Mouse (Mus musculus): ENCODE results near the gene Slc7a14. TPM values are rescaled to one million over a fixed set of nuclear protein-coding genes. Genes with fewer than 3 reads are reported as not detected.
A peak's percentile ranks its signal among the peaks of the same experiment; 100 is the strongest.

Gene Slc7a14
- polyA plus RNA-seq, 1 experiment from 2014 or later: 0.15 TPM

DNA sequence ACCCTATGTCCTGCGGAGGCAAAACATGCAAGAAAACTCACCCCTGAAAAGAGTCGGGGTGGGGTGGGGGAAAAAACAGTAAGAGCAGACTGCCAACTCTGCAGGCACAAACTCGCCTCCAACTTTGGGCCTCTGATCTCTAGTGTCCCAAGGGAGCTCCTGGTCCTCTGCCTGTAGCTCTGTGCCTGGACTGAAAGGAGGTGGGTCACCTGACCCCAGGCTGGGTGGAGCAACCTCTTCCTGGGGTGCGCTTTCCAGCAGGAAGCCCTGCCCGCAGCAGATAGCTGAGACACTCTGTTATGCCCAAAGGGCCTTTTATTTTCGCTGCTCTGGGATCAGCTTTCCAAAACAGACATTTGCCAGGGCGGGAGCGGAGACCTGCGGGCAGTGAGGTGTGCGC, 92.7 kb downstream of the Slc7a14 start:
- no peak overlapping the region for H3K27ac ChIP-seq (replicated peaks; ENCODE audit: low read depth, low read length)
- H3K4me1 ChIP-seq (ENCODE audit: control insufficient read depth, insufficient read depth, low read length): no peaks in the 10 kb centered on the region
- no peaks in the 10 kb centered on the region for H3K36me3 ChIP-seq (replicated peaks; ENCODE audit: control insufficient read depth, insufficient read depth, low read depth, low read length)
- H3K4me2 ChIP-seq (ENCODE audit: low read depth, low read length): no peak overlapping the region
- DNase-seq (ENCODE audit: low spot score): no peak
- no peaks in the 10 kb centered on the region for H3K27me3 ChIP-seq (ENCODE audit: control insufficient read depth, insufficient read depth, low read length)
- no peak for ATAC-seq (replicated peaks; ENCODE audit: insufficient number of reproducible peaks, low FRiP score, low TSS enrichment, low read depth)
- no peak overlapping the region for H3K4me3 ChIP-seq (ENCODE audit: low read depth, low read length)
- H3K9me3 ChIP-seq (replicated peaks; ENCODE audit: control insufficient read depth, low read length): no peaks in the 10 kb centered on the region
- H3K9ac ChIP-seq (replicated peaks; ENCODE audit: low read length): no peak overlapping the region
- WGBS: 43% methylated on average over 10 of the region's 10 CpGs

DNA sequence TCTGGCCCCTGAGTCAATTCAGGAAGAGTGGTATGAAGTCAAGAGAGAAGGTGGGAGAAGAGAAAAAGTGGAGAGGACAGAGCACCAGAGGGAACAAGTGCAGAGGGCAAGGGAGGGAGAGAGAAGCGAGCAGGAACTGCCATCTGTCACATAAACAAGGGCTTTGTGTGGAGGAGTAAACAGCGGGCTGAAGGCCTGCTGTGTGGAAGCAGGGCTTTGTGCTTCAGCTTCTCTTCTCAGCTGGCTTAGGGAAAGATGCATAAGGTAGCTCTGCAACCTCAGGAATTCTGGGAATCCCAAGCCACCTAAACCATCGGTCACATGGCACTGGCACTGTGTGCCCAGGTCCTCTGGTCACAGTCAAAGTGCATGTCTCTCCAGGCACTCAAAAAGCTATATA, 96.4 kb downstream of the Slc7a14 start:
- Histone ChIP-seq H3K4me3 (ENCODE audit: low read depth, low read length) (no peak overlapping the region), H3K36me3 (replicated peaks; ENCODE audit: control insufficient read depth, insufficient read depth, low read depth, low read length) (no peaks in the 10 kb centered on the region), H3K27me3 (ENCODE audit: control insufficient read depth, insufficient read depth, low read length) (no peaks in the 10 kb centered on the region), H3K9ac (replicated peaks; ENCODE audit: low read length) (no peak overlapping the region), H3K4me2 (ENCODE audit: low read depth, low read length) (no peak overlapping the region), H3K4me1 (ENCODE audit: control insufficient read depth, insufficient read depth, low read length) (no peaks in the 10 kb centered on the region), H3K9me3 (replicated peaks; ENCODE audit: control insufficient read depth, low read length) (no peaks in the 10 kb centered on the region), H3K27ac (replicated peaks; ENCODE audit: low read depth, low read length) (no peak overlapping the region)
- ATAC-seq (replicated peaks; ENCODE audit: insufficient number of reproducible peaks, low FRiP score, low TSS enrichment, low read depth) (no peak), DNase-seq (ENCODE audit: low spot score) (no peak)
- WGBS: 21% methylated on average over 3 of the region's 3 CpGs

DNA sequence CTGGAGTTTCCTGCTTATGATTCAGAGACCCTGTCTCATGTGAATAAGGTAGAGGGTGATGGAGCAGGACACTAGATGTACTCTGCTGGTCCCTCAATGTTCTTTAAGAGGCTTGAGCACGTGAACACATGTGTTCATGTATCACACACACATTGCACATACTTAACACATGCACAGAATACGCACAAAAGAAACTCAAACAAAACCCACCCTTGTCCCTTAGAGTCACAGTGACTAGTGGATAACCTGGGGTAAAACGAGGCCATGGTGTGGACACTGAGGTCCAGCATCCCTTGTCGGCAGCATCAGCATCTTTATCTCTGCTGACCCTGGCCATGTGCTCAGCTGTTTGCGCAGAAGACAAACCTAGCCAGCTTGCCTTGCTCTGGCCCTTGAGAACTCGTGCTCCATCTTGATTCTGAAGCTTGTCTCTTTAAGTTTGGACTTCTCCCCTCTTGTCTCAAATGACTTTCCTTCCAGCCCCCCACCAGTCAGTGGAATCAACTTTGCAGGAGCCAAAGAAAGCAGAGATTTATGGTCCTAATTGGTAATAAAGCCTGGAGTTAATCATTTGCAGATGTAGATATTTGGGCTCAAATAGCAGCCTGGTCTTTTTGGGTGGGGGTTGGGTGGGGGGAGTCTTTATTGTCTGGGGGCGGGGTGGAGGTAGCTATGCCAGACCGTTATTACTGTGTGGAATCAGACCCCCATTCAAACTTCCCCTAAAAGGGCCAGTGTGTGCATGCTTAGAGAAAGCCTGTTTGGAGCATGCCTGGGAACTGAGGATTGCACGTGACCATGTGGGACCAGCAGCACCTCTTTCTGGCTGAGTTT, 97.8 kb downstream of the Slc7a14 start:
- H3K4me1 ChIP-seq (ENCODE audit: control insufficient read depth, insufficient read depth, low read length): no peaks in the 10 kb centered on the region
- H3K4me2 ChIP-seq (ENCODE audit: low read depth, low read length): no peak overlapping the region
- no peaks in the 10 kb centered on the region for H3K9me3 ChIP-seq (replicated peaks; ENCODE audit: control insufficient read depth, low read length)
- H3K36me3 ChIP-seq (replicated peaks; ENCODE audit: control insufficient read depth, insufficient read depth, low read depth, low read length): no peaks in the 10 kb centered on the region
- no peaks in the 10 kb centered on the region for H3K27me3 ChIP-seq (ENCODE audit: control insufficient read depth, insufficient read depth, low read length)
- 46% methylated on average over 9 of the region's 9 CpGs for WGBS
- peak overlapping the region; percentile 66 for H3K27ac ChIP-seq (replicated peaks; ENCODE audit: low read depth, low read length)
- no peak overlapping the region for H3K4me3 ChIP-seq (ENCODE audit: low read depth, low read length)
- DNase-seq (ENCODE audit: low spot score) (peak; percentile 90), ATAC-seq (replicated peaks; ENCODE audit: insufficient number of reproducible peaks, low FRiP score, low TSS enrichment, low read depth) (peak; percentile 93)
- no peak overlapping the region for H3K9ac ChIP-seq (replicated peaks; ENCODE audit: low read length)

GRCm38 (mm10) chr3:31209001-31209400, 101.2 kb downstream of the Slc7a14 start:
- peak; percentile 64 for DNase-seq (ENCODE audit: low spot score)
- H3K9ac ChIP-seq (replicated peaks; ENCODE audit: low read length): peak overlapping the region; percentile 47

GRCm38 (mm10) chr3:31208458-31208994, 101.7 kb downstream of the Slc7a14 start:
- DNase-seq (ENCODE audit: low spot score) (peak; percentile 50), ATAC-seq (replicated peaks; ENCODE audit: insufficient number of reproducible peaks, low FRiP score, low TSS enrichment, low read depth) (no peak)
- Histone ChIP-seq H3K27ac (replicated peaks; ENCODE audit: low read depth, low read length) (peak overlapping the region; percentile 37), H3K4me3 (ENCODE audit: low read depth, low read length) (no peak overlapping the region), H3K36me3 (replicated peaks; ENCODE audit: control insufficient read depth, insufficient read depth, low read depth, low read length) (no peaks in the 10 kb centered on the region), H3K9ac (replicated peaks; ENCODE audit: low read length) (peak overlapping the region; percentile 47), H3K4me2 (ENCODE audit: low read depth, low read length) (no peak overlapping the region), H3K4me1 (ENCODE audit: control insufficient read depth, insufficient read depth, low read length) (no peaks in the 10 kb centered on the region), H3K27me3 (ENCODE audit: control insufficient read depth, insufficient read depth, low read length) (no peaks in the 10 kb centered on the region), H3K9me3 (replicated peaks; ENCODE audit: control insufficient read depth, low read length) (no peaks in the 10 kb centered on the region)
- WGBS: 4% methylated on average over 6 of the region's 6 CpGs

More at GRCm38 (mm10) chr3:31209001-31209400, 101.2 kb downstream of the Slc7a14 start:
- H3K36me3 ChIP-seq (replicated peaks; ENCODE audit: control insufficient read depth, insufficient read depth, low read depth, low read length): no peaks in the 10 kb centered on the region
- peak overlapping the region; percentile 29; the same call in 1 of the 2 replicates for H3K4me2 ChIP-seq (ENCODE audit: low read depth, low read length)
- WGBS: under 1% methylated on average over 19 of the region's 19 CpGs
- H3K9me3 ChIP-seq (replicated peaks; ENCODE audit: control insufficient read depth, low read length): no peaks in the 10 kb centered on the region
- ATAC-seq (replicated peaks; ENCODE audit: insufficient number of reproducible peaks, low FRiP score, low TSS enrichment, low read depth): no peak
- H3K27me3 ChIP-seq (ENCODE audit: control insufficient read depth, insufficient read depth, low read length): no peaks in the 10 kb centered on the region
- no peak overlapping the region for H3K4me3 ChIP-seq (ENCODE audit: low read depth, low read length)
- H3K27ac ChIP-seq (replicated peaks; ENCODE audit: low read depth, low read length): peak overlapping the region; percentile 37
- no peaks in the 10 kb centered on the region for H3K4me1 ChIP-seq (ENCODE audit: control insufficient read depth, insufficient read depth, low read length)

GRCm38 (mm10) chr3:31208046-31208445, 102.1 kb downstream of the Slc7a14 start:
- no peak overlapping the region; the same call in 1 of the 2 replicates for H3K9ac ChIP-seq (replicated peaks; ENCODE audit: low read length)
- H3K4me1 ChIP-seq (ENCODE audit: control insufficient read depth, insufficient read depth, low read length): no peaks in the 10 kb centered on the region
- WGBS: 40% methylated on average over 4 of the region's 4 CpGs
- no peaks in the 10 kb centered on the region for H3K27me3 ChIP-seq (ENCODE audit: control insufficient read depth, insufficient read depth, low read length)
- no peak overlapping the region for H3K4me2 ChIP-seq (ENCODE audit: low read depth, low read length)
- ATAC-seq (replicated peaks; ENCODE audit: insufficient number of reproducible peaks, low FRiP score, low TSS enrichment, low read depth) (no peak), DNase-seq (ENCODE audit: low spot score) (no peak)
- no peaks in the 10 kb centered on the region for H3K9me3 ChIP-seq (replicated peaks; ENCODE audit: control insufficient read depth, low read length)
- H3K4me3 ChIP-seq (ENCODE audit: low read depth, low read length): no peak overlapping the region
- H3K36me3 ChIP-seq (replicated peaks; ENCODE audit: control insufficient read depth, insufficient read depth, low read depth, low read length): no peaks in the 10 kb centered on the region
- H3K27ac ChIP-seq (replicated peaks; ENCODE audit: low read depth, low read length): peak overlapping the region; percentile 35

GRCm38 (mm10) chr3:31205167-31205566, 105.0 kb downstream of the Slc7a14 start:
- Histone ChIP-seq H3K27ac (replicated peaks; ENCODE audit: low read depth, low read length) (no peak overlapping the region), H3K4me1 (ENCODE audit: control insufficient read depth, insufficient read depth, low read length) (no peaks in the 10 kb centered on the region), H3K9me3 (replicated peaks; ENCODE audit: control insufficient read depth, low read length) (no peaks in the 10 kb centered on the region), H3K4me3 (ENCODE audit: low read depth, low read length) (no peak overlapping the region), H3K9ac (replicated peaks; ENCODE audit: low read length) (no peak overlapping the region), H3K36me3 (replicated peaks; ENCODE audit: control insufficient read depth, insufficient read depth, low read depth, low read length) (no peaks in the 10 kb centered on the region), H3K27me3 (ENCODE audit: control insufficient read depth, insufficient read depth, low read length) (no peaks in the 10 kb centered on the region), H3K4me2 (ENCODE audit: low read depth, low read length) (no peak overlapping the region)
- ATAC-seq (replicated peaks; ENCODE audit: insufficient number of reproducible peaks, low FRiP score, low TSS enrichment, low read depth) (no peak), DNase-seq (ENCODE audit: low spot score) (no peak)
- WGBS: 87% methylated on average over 3 of the region's 3 CpGs

DNA sequence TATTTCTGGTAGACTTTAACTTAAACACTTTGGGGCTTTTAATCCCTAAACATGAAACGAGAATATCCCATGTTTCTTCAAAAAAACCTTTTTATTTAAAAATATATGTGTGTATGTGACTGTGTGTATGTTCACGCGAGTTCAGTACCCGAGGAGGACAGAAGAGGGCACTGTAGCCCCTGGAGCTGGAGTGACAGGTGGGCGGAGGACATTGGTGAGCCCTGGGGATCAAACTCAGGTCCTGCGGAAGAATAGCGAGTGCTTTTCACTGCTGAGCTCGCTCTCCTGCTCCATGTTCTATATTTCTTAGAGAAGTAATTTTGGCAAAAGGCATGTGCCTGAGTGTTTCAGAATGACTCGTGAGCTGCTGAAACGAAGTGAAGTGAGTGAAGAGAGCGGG, 106.2 kb downstream of the Slc7a14 start:
- ATAC-seq (replicated peaks; ENCODE audit: insufficient number of reproducible peaks, low FRiP score, low TSS enrichment, low read depth): no peak
- Histone ChIP-seq H3K27me3 (ENCODE audit: control insufficient read depth, insufficient read depth, low read length) (no peaks in the 10 kb centered on the region), H3K27ac (replicated peaks; ENCODE audit: low read depth, low read length) (no peak overlapping the region), H3K9me3 (replicated peaks; ENCODE audit: control insufficient read depth, low read length) (no peaks in the 10 kb centered on the region), H3K4me1 (ENCODE audit: control insufficient read depth, insufficient read depth, low read length) (no peaks in the 10 kb centered on the region), H3K4me2 (ENCODE audit: low read depth, low read length) (no peak overlapping the region), H3K4me3 (ENCODE audit: low read depth, low read length) (no peak overlapping the region), H3K9ac (replicated peaks; ENCODE audit: low read length) (no peak overlapping the region), H3K36me3 (replicated peaks; ENCODE audit: control insufficient read depth, insufficient read depth, low read depth, low read length) (no peaks in the 10 kb centered on the region)
- WGBS: 92% methylated on average over 11 of the region's 11 CpGs
- no peak for DNase-seq (ENCODE audit: low spot score)

Measured in embryonic facial prominence, embryonic 11.5 days (tissue).